10 mouse cellular contexts compared by ENCODE assay signal in the genomic region with DNA sequence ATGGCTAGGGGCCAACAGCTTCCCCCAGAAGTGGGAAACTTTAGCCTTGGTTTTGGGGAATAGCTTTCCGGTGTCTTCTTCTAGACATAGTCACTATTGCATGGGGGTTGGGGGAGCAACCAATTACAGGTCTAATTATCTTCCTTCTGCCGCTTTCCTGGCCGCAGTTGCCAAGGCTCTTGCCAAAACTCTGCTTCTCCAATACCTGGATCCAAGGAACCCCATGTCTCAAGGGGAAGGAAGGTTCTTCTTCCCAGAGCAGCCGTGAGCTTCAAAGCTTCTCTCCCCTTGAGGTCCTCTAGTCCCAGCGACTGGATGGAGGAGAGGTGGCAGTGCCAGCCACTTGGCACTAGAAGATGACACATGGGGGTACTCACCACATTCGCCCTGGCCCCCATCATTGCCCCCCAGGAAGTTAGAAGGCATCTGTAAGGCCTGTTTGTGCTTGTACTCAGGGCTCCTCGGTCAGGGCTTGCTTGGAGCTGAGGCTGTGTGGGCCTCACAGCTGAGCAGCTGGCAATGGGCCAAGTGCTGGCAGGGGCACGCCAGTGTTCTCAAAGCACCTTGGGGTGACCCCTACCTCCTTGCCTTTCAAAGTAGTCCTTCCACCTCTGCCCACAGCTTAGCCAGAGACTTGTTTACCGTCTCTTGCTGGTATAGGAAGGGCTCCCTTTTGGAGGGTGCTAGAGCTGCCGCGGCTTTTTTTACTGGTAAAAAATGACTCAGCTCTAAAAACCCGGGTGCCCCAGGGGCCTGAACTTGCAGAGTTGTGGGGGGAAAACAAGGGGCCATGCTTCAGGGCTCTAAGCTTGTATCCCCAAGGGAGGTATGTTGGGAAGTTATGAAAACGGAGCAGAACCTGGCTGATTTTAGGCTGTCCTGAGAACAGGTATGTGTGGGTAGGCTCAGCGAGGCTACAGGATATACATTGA. TPM values are rescaled to one million over a fixed set of nuclear protein-coding genes. Genes with fewer than 3 reads are reported as not detected.
A peak's percentile ranks its signal among the peaks of the same experiment; 100 is the strongest.
DNase-seq lines count a peak whose midpoint lies in the region; ATAC-seq and TF ChIP-seq lines count a peak whose summit lies in the region.
"Had no signal": no experiment of that assay in that cellular context is flagged by ENCODE, and none has a peak within 500 bp of the region (broad histone marks: within the 10 kb centered on the region; RNA-seq: fewer than 3 reads in every experiment).

No protein-coding gene starts in this region.

- DNase-seq in gastrocnemius, postnatal 10 days, result peak; percentile 55
- DNase-seq in gastrocnemius, postnatal 36 days, result no peak
- peak; percentile 44 for DNase-seq in right cerebral cortex, postnatal 4 days
- DNase-seq in right cerebral cortex, adult 18-20 months, result no peak
- DNase-seq in midbrain, postnatal 0 days (ENCODE audit: low spot score), result no peak
- DNase-seq in thymus, adult 18-20 months, result no peak
- DNase-seq: midbrain, embryonic 14.5 days had no signal

- TF ChIP-seq CTCF in midbrain, postnatal 0 days (IDR thresholded peaks at IDR 0.05), result no peak

- peaks cover 26% of the 10 kb centered on the region for H3K4me1 ChIP-seq in heart, embryonic 16.5 days (ENCODE audit: control insufficient read depth, insufficient read depth, low read length)
- peaks cover 18% of the 10 kb centered on the region for H3K4me1 ChIP-seq in stomach, embryonic 14.5 days (ENCODE audit: control insufficient read depth, insufficient read depth, low read length)
- H3K4me1 ChIP-seq in midbrain, postnatal 0 days (ENCODE audit: insufficient read depth, low read length), result no peaks in the 10 kb centered on the region; the same call in 1 of the 2 replicates

- H3K36me3 ChIP-seq in heart, embryonic 16.5 days (ENCODE audit: control insufficient read depth, insufficient read depth), result no peaks in the 10 kb centered on the region
- no peaks in the 10 kb centered on the region for H3K36me3 ChIP-seq in stomach, embryonic 14.5 days (ENCODE audit: control insufficient read depth, insufficient read depth, low read length)
- no peaks in the 10 kb centered on the region for H3K36me3 ChIP-seq in midbrain, postnatal 0 days (ENCODE audit: insufficient read depth, low read length)

- H3K27ac ChIP-seq in heart, embryonic 16.5 days (ENCODE audit: low read length), result peak overlapping the region; percentile 43
- no peak overlapping the region for H3K27ac ChIP-seq in stomach, embryonic 14.5 days (ENCODE audit: low read length)
- no peak overlapping the region for H3K27ac ChIP-seq in midbrain, postnatal 0 days (ENCODE audit: low read depth, low read length)

- no peak overlapping the region for H3K4me2 ChIP-seq in heart, embryonic 16.5 days (ENCODE audit: low read depth, low read length)
- H3K4me2 ChIP-seq in stomach, embryonic 14.5 days (replicated peaks; ENCODE audit: low read depth, low read length), result no peak overlapping the region
- no peak overlapping the region for H3K4me2 ChIP-seq in midbrain, postnatal 0 days (ENCODE audit: low read depth, low read length, poor library complexity, severe bottlenecking)

- H3K9me3 ChIP-seq in heart, embryonic 16.5 days (replicated peaks; ENCODE audit: control insufficient read depth, low read length), result no peaks in the 10 kb centered on the region
- H3K9me3 ChIP-seq in stomach, embryonic 14.5 days (ENCODE audit: control insufficient read depth, low read depth, low read length), result no peaks in the 10 kb centered on the region
- H3K9me3 ChIP-seq in midbrain, postnatal 0 days (ENCODE audit: low read length), result no peaks in the 10 kb centered on the region

- ATAC-seq in heart, embryonic 16.5 days (replicated peaks; ENCODE audit: extremely low read depth, insufficient read depth, low FRiP score), result peak; percentile 49; the same call in 1 of the 2 replicates
- ATAC-seq in stomach, embryonic 14.5 days (ENCODE audit: insufficient number of reproducible peaks, insufficient read depth, low FRiP score, low read depth), result peak; percentile 42
- no peak; the same call in 1 of the 2 replicates for ATAC-seq in midbrain, postnatal 0 days (ENCODE audit: low FRiP score)

- no peaks in the 10 kb centered on the region for H3K27me3 ChIP-seq in heart, embryonic 16.5 days (ENCODE audit: control insufficient read depth, insufficient read depth, low read length)
- no peaks in the 10 kb centered on the region for H3K27me3 ChIP-seq in stomach, embryonic 14.5 days (ENCODE audit: control insufficient read depth, insufficient read depth, low read length)
- no peaks in the 10 kb centered on the region for H3K27me3 ChIP-seq in midbrain, postnatal 0 days (ENCODE audit: insufficient read depth, low read length)

- WGBS in heart, embryonic 16.5 days, result 61% methylated on average over 14 of the region's 14 CpGs
- 63% methylated on average over 14 of the region's 14 CpGs for WGBS in stomach, embryonic 14.5 days
- 71% methylated on average over 14 of the region's 14 CpGs for WGBS in midbrain, postnatal 0 days

- H3K4me3 ChIP-seq in heart, embryonic 16.5 days (ENCODE audit: low read length), result no peak overlapping the region
- no peak overlapping the region for H3K4me3 ChIP-seq in stomach, embryonic 14.5 days (ENCODE audit: low read depth, low read length)
- H3K4me3 ChIP-seq in midbrain, postnatal 0 days (ENCODE audit: low read depth, low read length), result no peak overlapping the region

- peak overlapping the region; percentile 54 for H3K9ac ChIP-seq in heart, embryonic 16.5 days (ENCODE audit: low read length)
- H3K9ac ChIP-seq in stomach, embryonic 14.5 days (replicated peaks; ENCODE audit: low read depth, low read length), result no peak overlapping the region
- no peak overlapping the region for H3K9ac ChIP-seq in midbrain, postnatal 0 days (replicated peaks; ENCODE audit: low read length, poor library complexity, severe bottlenecking)

- intact Hi-C loops in gastrocnemius, postnatal 36 days (cut with DNase I), result loop anchor here (5.0 kb wide), 1 partner anchor 89 kb away; no protein-coding TSS in a partner anchor

RNA-seq across cellular contexts. Expression of a gene that starts 12.9 kb away (rescaled TPM):
- 10 to 100 TPM; 37.9 to 41.8 TPM for total RNA-seq in gastrocnemius, postnatal 10 days (2021)
- total RNA-seq in gastrocnemius, postnatal 36 days (2021), result 10 to 100 TPM; 38.7 to 42.4 TPM
- polyA plus RNA-seq in heart, embryonic 16.5 days (2015; fragmentation: Nextera tagmentation; extraction: Ambion mirVana), result 85.9 and 111 TPM in 2 replicates
- polyA plus RNA-seq in stomach, embryonic 14.5 days (2014; fragmentation: Nextera tagmentation; extraction: Ambion mirVana), result 145 and 153 TPM in 2 replicates
- total RNA-seq in midbrain, postnatal 0 days (2014; rRNA removed), result 70.5 and 76.1 TPM in 2 replicates
- polyA plus RNA-seq in midbrain, postnatal 0 days (2015; fragmentation: Nextera tagmentation; extraction: Ambion mirVana), result 169 and 173 TPM in 2 replicates

RNA-seq across cellular contexts. Expression of a gene that starts 52.6 kb away (rescaled TPM):
- not detected for total RNA-seq in gastrocnemius, postnatal 10 days (2021)
- not detected for total RNA-seq in gastrocnemius, postnatal 36 days (2021)
- polyA plus RNA-seq in heart, embryonic 16.5 days (2015; fragmentation: Nextera tagmentation; extraction: Ambion mirVana), result not detected in 2 replicates
- not detected in 2 replicates for polyA plus RNA-seq in stomach, embryonic 14.5 days (2014; fragmentation: Nextera tagmentation; extraction: Ambion mirVana)
- not detected in 2 replicates for total RNA-seq in midbrain, postnatal 0 days (2014; rRNA removed)
- not detected in 2 replicates for polyA plus RNA-seq in midbrain, postnatal 0 days (2015; fragmentation: Nextera tagmentation; extraction: Ambion mirVana)
- total RNA-seq: hematopoietic stem cell, adult 5-6 weeks had no signal
- polyA plus RNA-seq: midbrain, embryonic 14.5 days had no signal

Comparison
In these comparisons a context has a peak if more than half of its experiments do, and no peak if none do; other contexts are left out.
1. DNase-seq: peak in gastrocnemius, postnatal 10 days (single experiment) and right cerebral cortex, postnatal 4 days (single experiment); none in gastrocnemius, postnatal 36 days (0 of 2), right cerebral cortex, adult 18-20 months (single experiment), midbrain, postnatal 0 days (single experiment) and thymus, adult 18-20 months (0 of 2).